Mouse (Mus musculus) G1E (cell line): Measurements from ENCODE around the gene Tk1. TPM values are rescaled to one million over a fixed set of nuclear protein-coding genes. Genes with fewer than 3 reads are reported as not detected.

Source experiments
- ATAC-seq: 2 replicates; pipeline ENCODE4 v1.8.0; 2016; ENCODE audit warnings: mild to moderate bottlenecking; ENCODE audit not compliant: insufficient number of reproducible peaks, poor library complexity, low FRiP score, severe bottlenecking; ENCODE audit errors: extremely low read depth
- DNase-seq: peaks from one replicate; pipeline ENCODE4 v3.0.0; 2012; ENCODE audit warnings: low spot score
- H3K27me3 ChIP-seq: 2 replicates; pipeline ENCODE4 v1.6.1; 2012; ENCODE audit warnings: mild to moderate bottlenecking, low read length, inconsistent platforms; ENCODE audit not compliant: insufficient read depth
- H3K36me3 ChIP-seq: replicated peaks from 2 replicates; pipeline ENCODE3; 2012; ENCODE audit warnings: mild to moderate bottlenecking, inconsistent platforms
- H3K4me1 ChIP-seq: 2 replicates; pipeline ENCODE4 v1.6.1; 2012; ENCODE audit warnings: low read depth, low read length, inconsistent platforms, mixed read lengths; ENCODE audit not compliant: insufficient read depth
- H3K4me3 ChIP-seq: 2 replicates; pipeline ENCODE4 v1.5.1; 2012; ENCODE audit warnings: low read depth, mild to moderate bottlenecking, inconsistent platforms, low read length, moderate library complexity, mixed read lengths
- H3K9me3 ChIP-seq: replicated peaks from 2 replicates; pipeline ENCODE4 v1.6.1; 2012; ENCODE audit warnings: inconsistent platforms
- CTCF ChIP-seq: IDR thresholded peaks from 2 replicates; pipeline ENCODE4 v1.5.1; 2012; ENCODE audit warnings: low read depth, low read length, inconsistent platforms, mixed read lengths
- GATA1 ChIP-seq: IDR thresholded peaks from 2 replicates; pipeline ENCODE4 v1.6.1; 2012; ENCODE audit warnings: borderline replicate concordance, low read length, inconsistent platforms, mixed read lengths
- GATA2 ChIP-seq: IDR thresholded peaks from 2 replicates; pipeline ENCODE4 v1.6.1; 2012; ENCODE audit warnings: low read depth, low read length, inconsistent platforms, borderline replicate concordance
- POLR2AphosphoS5 ChIP-seq: IDR thresholded peaks from 2 replicates; pipeline ENCODE4 v1.6.1; 2012; ENCODE audit warnings: low read depth, low read length, inconsistent platforms; ENCODE audit not compliant: insufficient replicate concordance
- TAL1 ChIP-seq: conservative IDR thresholded peaks from 2 replicates; pipeline ENCODE4 v1.6.1; 2012; ENCODE audit warnings: low read depth, low read length, inconsistent platforms, mixed read lengths
- polyA plus RNA-seq: library from polyadenylated mRNA; stranded (reverse); fragments of >175 nt; gene quantifications from 2 replicates; pipeline ENCODE4 v1.2.3, GENCODE M21; 2012
- total RNA-seq, 2 experiments: library from RNA; stranded (forward) in 1 of 2; stranded (reverse) in 1 of 2; fragments of 200-1000 nt in 1 of 2; fragments of >200 nt in 1 of 2; fragmentation: Nextera tagmentation in 1 of 2; gene quantifications; 2 replicates each; pipeline ENCODE4 v1.2.3; 2014 to 2017

The Tk1 gene
- total and polyA plus RNA-seq, 3 experiments, result 73.2 to 77.0 (median 75.8) TPM

GRCm38 (mm10) chr11:117870688-117871365 is 44.9 kb upstream of the Tk1 start:
- H3K9me3 ChIP-seq, result no peaks in the 10 kb centered on the region
- ATAC-seq (0 out of 2 replicates have a peak, but pooled peaks have one; percentile 8), DNase-seq (peak; percentile 65)
- TF ChIP-seq GATA1, result no peak
- no peak for TF ChIP-seq TAL1
- TF ChIP-seq GATA2, result no peak
- TF ChIP-seq CTCF, result peak; percentile 90
- no peak for TF ChIP-seq POLR2AphosphoS5
- no peak overlapping the region for H3K4me3 ChIP-seq
- no peaks in the 10 kb centered on the region for H3K36me3 ChIP-seq
- peaks cover 69% of the 10 kb centered on the region for H3K27me3 ChIP-seq
- peaks cover 10% of the 10 kb centered on the region for H3K4me1 ChIP-seq

GRCm38 (mm10) chr11:117865988-117866387 is 40.1 kb upstream of the Tk1 start:
- no peak for ATAC-seq
- peaks cover 36% of the 10 kb centered on the region for H3K4me1 ChIP-seq
- no peak for DNase-seq
- H3K9me3 ChIP-seq, result no peaks in the 10 kb centered on the region
- no peaks in the 10 kb centered on the region for H3K36me3 ChIP-seq
- TF ChIP-seq GATA2 (no peak), TAL1 (no peak), POLR2AphosphoS5 (no peak), GATA1 (no peak), CTCF (no peak)
- peaks cover 84% of the 10 kb centered on the region for H3K27me3 ChIP-seq
- H3K4me3 ChIP-seq, result no peak overlapping the region

GRCm38 (mm10) chr11:117864805-117865204 is 38.9 kb upstream of the Tk1 start:
- Histone ChIP-seq H3K27me3 (peaks cover 88% of the 10 kb centered on the region), H3K4me1 (peaks cover 32% of the 10 kb centered on the region), H3K36me3 (no peaks in the 10 kb centered on the region), H3K4me3 (no peak overlapping the region), H3K9me3 (no peaks in the 10 kb centered on the region)
- DNase-seq (no peak), ATAC-seq (no peak)
- TF ChIP-seq GATA2 (no peak), CTCF (no peak), GATA1 (no peak), TAL1 (no peak), POLR2AphosphoS5 (no peak)

GRCm38 (mm10) chr11:117863174-117863856 is 37.4 kb upstream of the Tk1 start:
- Histone ChIP-seq H3K4me1 (peaks cover 32% of the 10 kb centered on the region), H3K27me3 (peaks cover 75% of the 10 kb centered on the region), H3K36me3 (peaks cover 7% of the 10 kb centered on the region), H3K9me3 (no peaks in the 10 kb centered on the region), H3K4me3 (no peak overlapping the region)
- DNase-seq, result no peak
- TF ChIP-seq CTCF, result no peak
- ATAC-seq, result no peak

GRCm38 (mm10) chr11:117860601-117861000 is 34.7 kb upstream of the Tk1 start, which contains the start of gene Tmem235:
Gene Tmem235 (plus strand): TSS chr11:117860752.
- TF ChIP-seq GATA2, result no peak
- TF ChIP-seq POLR2AphosphoS5, result no peak
- TF ChIP-seq CTCF, result no peak
- no peak for TF ChIP-seq TAL1
- TF ChIP-seq GATA1, result no peak
- Histone ChIP-seq H3K9me3 (peaks cover 7% of the 10 kb centered on the region), H3K36me3 (peaks cover 33% of the 10 kb centered on the region), H3K4me1 (peaks cover 34% of the 10 kb centered on the region), H3K27me3 (peaks cover 50% of the 10 kb centered on the region), H3K4me3 (no peak within 1 kb of the TSS)
- ATAC-seq (no peak), DNase-seq (no peak)

GRCm38 (mm10) chr11:117858392-117858791 is 32.5 kb upstream of the Tk1 start:
- H3K36me3 ChIP-seq, result peaks cover 52% of the 10 kb centered on the region

More at GRCm38 (mm10) chr11:117858392-117858791, 32.5 kb upstream of the Tk1 start:
- Histone ChIP-seq H3K4me1 (peaks cover 17% of the 10 kb centered on the region), H3K9me3 (peaks cover 7% of the 10 kb centered on the region), H3K27me3 (peaks cover 33% of the 10 kb centered on the region), H3K4me3 (no peak overlapping the region)
- TF ChIP-seq CTCF (no peak), TAL1 (no peak)
- ATAC-seq (no peak), DNase-seq (no peak)
